8 mouse cellular contexts compared by ENCODE assay signal in genomic region chr19:21563789-21564460, GRCm38 (mm10).
DNase-seq lines count a peak whose midpoint lies in the region; ATAC-seq and TF ChIP-seq lines count a peak whose summit lies in the region.

No protein-coding gene starts in this region.

- no peaks in the 10 kb centered on the region for H3K27me3 ChIP-seq in heart, postnatal 0 days (ENCODE audit: control insufficient read depth, insufficient read depth, low read length)

- no peaks in the 10 kb centered on the region for H3K9me3 ChIP-seq in heart, postnatal 0 days (replicated peaks; ENCODE audit: control insufficient read depth, low read length)

- H3K4me3 ChIP-seq in heart, postnatal 0 days (ENCODE audit: low read depth, low read length), result no peak overlapping the region
- H3K4me3 ChIP-seq in lung, adult 2 months (replicated peaks; ENCODE audit: extremely low read depth, low read depth, low read length), result no peak overlapping the region

- WGBS in heart, postnatal 0 days, result 24% methylated on average over 11 of the region's 11 CpGs
- 31% methylated on average over 11 of the region's 11 CpGs for WGBS in lung, adult 2 months

- ATAC-seq in heart, postnatal 0 days (ENCODE audit: insufficient read depth, low read depth), result peak; percentile 62; the same call in 1 of the 2 replicates
- peak; percentile 93 for ATAC-seq in neutrophil, adult 5-6 weeks (ENCODE audit: extremely low read depth, insufficient number of reproducible peaks, low FRiP score, poor library complexity, severe bottlenecking)

- no peaks in the 10 kb centered on the region for H3K36me3 ChIP-seq in heart, postnatal 0 days (replicated peaks; ENCODE audit: control insufficient read depth, insufficient read depth, low read length)

- no peak for TF ChIP-seq POLR2A in brain, embryonic 14.5 days (IDR thresholded peaks at IDR 0.05; ENCODE audit: borderline replicate concordance, extremely low read depth, insufficient read depth, insufficient read length, poor library complexity, severe bottlenecking)
- no peak for TF ChIP-seq POLR2A in lung, adult 2 months (IDR thresholded peaks at IDR 0.05; ENCODE audit: borderline replicate concordance, extremely low read depth, low read depth, low read length)

- no peak overlapping the region for H3K4me2 ChIP-seq in heart, postnatal 0 days (ENCODE audit: low read depth, low read length)

- no peak for TF ChIP-seq EP300 in heart, postnatal 0 days (IDR thresholded peaks at IDR 0.05; ENCODE audit: low read depth)

- no peak overlapping the region for H3K27ac ChIP-seq in heart, postnatal 0 days (ENCODE audit: low read depth)

- peak; percentile 97 for TF ChIP-seq CTCF in brain, embryonic 14.5 days (IDR thresholded peaks at IDR 0.05; ENCODE audit: borderline replicate concordance, extremely low read depth, insufficient read depth, insufficient read length)
- TF ChIP-seq CTCF in heart, postnatal 0 days (IDR thresholded peaks at IDR 0.05; ENCODE audit: low read depth), result peak; percentile 99
- peak; percentile 98 for TF ChIP-seq CTCF in lung, adult 2 months (IDR thresholded peaks at IDR 0.05; ENCODE audit: insufficient read depth, low read length)

- DNase-seq in CD8-positive naive resting alpha-beta T cell, adult 2 months (ENCODE audit: low read depth in 2 of 2, low spot score in 2 of 2), result peak; percentile 57 to 69
- DNase-seq in brain, embryonic 14.5 days (ENCODE audit: low read depth), result peak; percentile 91
- DNase-seq in fibroblast of lung, adult 2 months (ENCODE audit: low read depth), result peak; percentile 36
- DNase-seq in heart, postnatal 0 days (ENCODE audit: low spot score), result peak; percentile 72
- DNase-seq in kidney, postnatal 25 days, result peak; percentile 76 to 86
- DNase-seq in lung, adult 2 months, result peak; percentile 74
- peak; percentile 67 for DNase-seq in testis, postnatal 14 days (ENCODE audit: low spot score)

- no peaks in the 10 kb centered on the region for H3K4me1 ChIP-seq in heart, postnatal 0 days (ENCODE audit: control insufficient read depth, insufficient read depth)
- H3K4me1 ChIP-seq in lung, adult 2 months (ENCODE audit: control insufficient read depth, insufficient read depth, low read length), result no peaks in the 10 kb centered on the region

- H3K9ac ChIP-seq in heart, postnatal 0 days (replicated peaks; ENCODE audit: low read depth, low read length), result no peak overlapping the region

Comparison
In these comparisons a context has a peak if more than half of its experiments do, and no peak if none do; other contexts are left out.
1. DNase-seq: peak in every context shown above with its lines; median percentile 91 in brain, embryonic 14.5 days; 81 in kidney, postnatal 25 days; 74 in lung, adult 2 months; 72 in heart, postnatal 0 days; 67 in testis, postnatal 14 days; 63 in CD8-positive naive resting alpha-beta T cell, adult 2 months; 36 in fibroblast of lung, adult 2 months.